In the genomic region with DNA sequence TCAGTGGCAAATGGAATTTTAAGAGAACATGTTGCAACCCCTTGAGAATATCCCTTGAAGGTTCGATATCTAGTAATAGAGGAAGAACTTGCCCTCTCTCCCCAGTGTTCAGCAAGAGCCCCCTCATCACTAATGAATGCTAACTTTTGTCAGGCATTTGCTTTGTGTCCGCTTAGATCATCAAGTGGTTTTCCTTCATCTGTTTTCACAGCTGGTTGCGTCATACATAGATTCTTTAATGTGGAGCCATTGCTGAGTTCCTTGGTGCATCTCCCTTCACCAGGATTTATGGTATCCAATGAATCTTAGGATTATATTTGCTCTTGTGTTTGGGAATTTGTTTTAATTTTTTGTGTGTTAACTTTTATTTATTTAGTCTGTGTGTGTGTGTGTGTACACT, we compare ENCODE assay signal across 11 mouse cellular contexts.
"Had no signal": no experiment of that assay in that cellular context is flagged by ENCODE, and none has a peak within 500 bp of the region (broad histone marks: within the 10 kb centered on the region; RNA-seq: fewer than 3 reads in every experiment).

No protein-coding gene starts in this region.

- DNase-seq: kidney, adult 8-10 months; kidney, postnatal 14 days; kidney, postnatal 4 days; liver, embryonic 13.5 days; lung, adult 2 months; lung, postnatal 14 days; lung, postnatal 4 days; midbrain, embryonic 14.5 days; retina, postnatal 1 day; thymus, adult 2 months; thymus, postnatal 14 days had no signal
